Mouse (Mus musculus) CD4-positive helper T cell, adult 2 months (primary cell): ENCODE data around the gene Mfsd5.

ENCODE experiments used
- DNase-seq: peaks from one replicate; pipeline ENCODE4 v3.0.0-alpha.2; 2012; ENCODE audit warnings: low read depth, missing footprints, low spot score

Gene Mfsd5

DNA sequence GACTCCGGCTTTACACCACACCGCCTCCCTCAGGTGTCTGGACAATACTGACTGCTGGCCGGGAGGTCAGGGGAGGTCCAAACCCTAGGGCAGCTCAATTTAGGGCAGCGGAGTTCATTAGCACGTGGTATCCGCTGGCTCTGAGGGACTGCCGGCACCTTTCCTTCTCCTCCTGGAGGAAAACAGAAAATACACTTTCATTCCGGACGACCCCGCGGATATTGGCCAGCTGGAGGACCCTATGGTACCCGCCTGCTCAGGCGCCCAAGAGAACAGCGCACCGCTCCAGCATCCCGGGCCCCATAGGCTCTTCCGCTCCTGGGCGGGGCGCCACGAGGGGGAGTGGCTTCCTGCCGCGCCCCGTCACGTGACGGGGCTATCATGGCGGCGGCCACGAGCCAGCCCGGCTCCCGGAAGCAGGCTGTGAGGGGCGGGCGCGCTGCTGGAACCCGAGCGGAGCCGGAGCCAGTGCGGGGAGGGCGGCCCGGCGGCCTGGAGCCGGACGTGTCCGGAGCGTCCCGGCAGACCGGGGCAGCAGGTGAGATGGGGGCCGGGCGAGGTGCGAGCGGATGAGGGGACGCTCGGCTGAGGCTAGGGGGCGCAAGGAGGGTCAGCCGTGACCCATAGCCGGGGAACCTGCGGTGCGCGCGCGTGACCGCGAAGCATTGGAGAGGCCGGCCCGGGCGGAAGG, at the start of gene Mfsd5:
Gene Mfsd5, plus strand, starts transcription at position 363 of the 691 bp plus-strand sequence.
- peak; percentile 96 for DNase-seq

DNA sequence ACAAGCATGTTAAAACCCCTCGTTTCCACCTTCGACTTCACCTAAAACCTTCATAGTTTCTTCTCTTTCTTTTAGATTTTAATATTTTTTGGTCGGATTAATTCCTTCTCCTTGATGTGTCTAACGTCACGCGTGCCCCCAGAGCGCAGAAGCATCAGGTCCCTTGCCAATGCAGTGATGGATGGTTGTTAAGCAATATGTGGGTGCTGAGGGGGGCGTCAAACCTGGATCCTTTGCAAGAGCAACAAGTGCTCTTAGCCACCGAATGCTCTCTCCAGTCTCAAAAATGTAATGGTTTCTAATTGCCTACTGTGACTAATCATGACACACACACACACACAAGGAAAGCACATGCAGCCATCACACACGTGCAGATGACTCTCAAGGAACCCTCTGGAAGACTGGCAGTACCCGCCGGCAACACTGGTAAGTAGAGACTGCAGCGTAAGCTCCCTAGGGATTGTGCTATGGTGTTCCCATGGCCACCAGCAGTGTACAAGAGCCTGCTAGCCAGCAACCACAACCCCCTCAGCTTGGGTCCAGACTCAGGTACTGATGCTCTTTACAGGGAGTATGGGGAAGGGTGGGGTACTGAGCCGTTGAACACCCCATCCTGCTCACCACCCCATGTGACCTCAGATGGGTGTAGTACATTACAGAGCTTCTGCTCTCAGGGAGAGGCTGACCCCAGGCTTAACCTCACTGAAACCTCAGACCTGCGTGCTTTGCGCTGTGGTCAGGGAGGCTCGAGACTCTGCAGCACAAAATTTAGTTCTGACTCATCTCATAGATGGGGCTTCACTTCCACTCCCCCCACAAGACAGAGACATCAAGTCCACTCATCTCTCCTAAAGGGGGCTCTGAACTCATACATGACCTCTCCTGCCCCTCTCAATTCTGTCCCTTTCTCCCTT, 48.6 kb upstream of the Mfsd5 start:
- DNase-seq: peak; percentile 77

DNA sequence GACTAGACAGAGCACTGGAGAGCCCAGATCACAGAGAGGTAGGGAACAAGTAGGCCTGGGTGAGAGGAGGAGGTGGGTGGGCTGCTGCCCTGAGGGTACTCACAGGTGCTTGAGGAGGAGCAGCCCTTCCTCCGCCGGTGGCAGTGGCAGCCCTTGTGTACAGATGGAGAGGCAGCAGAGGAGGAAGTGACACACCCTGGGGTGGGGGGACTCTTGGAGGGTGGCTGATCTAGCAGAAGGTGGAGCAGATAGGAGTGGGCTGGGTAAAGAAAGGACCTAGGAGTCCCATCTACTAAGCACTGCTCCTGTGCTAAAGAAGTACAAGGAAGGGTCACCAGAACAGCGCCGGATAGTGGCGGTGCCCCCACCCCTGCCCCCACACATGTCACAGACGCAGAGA, 47.5 kb upstream of the Mfsd5 start, which contains the start of gene Itgb7:
Gene Itgb7, minus strand, starts transcription at position 197 of the 400 bp plus-strand sequence.
- peak; percentile 70 for DNase-seq

DNA sequence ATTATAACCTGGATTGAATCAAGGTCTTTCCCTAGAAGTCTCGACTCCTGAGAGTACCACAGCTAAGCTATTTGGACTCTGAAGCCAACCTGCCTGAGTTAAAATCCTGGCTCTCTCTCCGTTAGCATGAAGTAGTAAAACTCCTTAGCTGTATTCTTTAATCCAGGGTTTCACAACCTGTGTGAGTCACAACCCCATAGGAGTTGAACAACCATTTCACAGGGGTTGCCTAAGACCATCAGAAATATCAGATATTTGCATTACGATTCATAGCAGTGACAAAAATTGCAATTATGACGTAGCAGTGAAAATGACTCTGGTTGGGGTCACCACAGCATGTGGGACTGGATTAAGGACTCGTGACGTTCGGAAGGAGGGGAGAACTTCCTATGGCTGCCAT, 46.5 kb upstream of the Mfsd5 start:
- DNase-seq: no peak

DNA sequence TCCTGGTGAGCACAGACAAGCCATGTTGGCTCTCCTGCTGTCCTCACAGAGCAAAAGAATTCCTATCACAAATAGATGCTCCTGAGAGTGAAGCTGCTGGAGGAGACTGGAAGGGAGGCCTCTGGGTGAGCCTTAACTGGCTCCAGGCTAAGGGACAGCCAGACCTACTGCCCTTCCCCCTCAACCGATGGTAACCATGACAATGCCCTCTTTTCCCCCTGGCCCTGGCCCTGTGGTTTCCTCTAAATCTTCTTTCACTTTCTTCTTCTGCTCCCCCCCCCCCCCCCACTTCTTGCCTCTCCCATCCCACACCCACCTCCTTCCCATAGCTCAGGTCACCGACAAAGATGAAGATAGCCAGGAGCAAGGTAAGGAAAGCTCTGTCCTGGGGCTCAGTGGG, 45.4 kb upstream of the Mfsd5 start:
- peak; percentile 64 for DNase-seq

DNA sequence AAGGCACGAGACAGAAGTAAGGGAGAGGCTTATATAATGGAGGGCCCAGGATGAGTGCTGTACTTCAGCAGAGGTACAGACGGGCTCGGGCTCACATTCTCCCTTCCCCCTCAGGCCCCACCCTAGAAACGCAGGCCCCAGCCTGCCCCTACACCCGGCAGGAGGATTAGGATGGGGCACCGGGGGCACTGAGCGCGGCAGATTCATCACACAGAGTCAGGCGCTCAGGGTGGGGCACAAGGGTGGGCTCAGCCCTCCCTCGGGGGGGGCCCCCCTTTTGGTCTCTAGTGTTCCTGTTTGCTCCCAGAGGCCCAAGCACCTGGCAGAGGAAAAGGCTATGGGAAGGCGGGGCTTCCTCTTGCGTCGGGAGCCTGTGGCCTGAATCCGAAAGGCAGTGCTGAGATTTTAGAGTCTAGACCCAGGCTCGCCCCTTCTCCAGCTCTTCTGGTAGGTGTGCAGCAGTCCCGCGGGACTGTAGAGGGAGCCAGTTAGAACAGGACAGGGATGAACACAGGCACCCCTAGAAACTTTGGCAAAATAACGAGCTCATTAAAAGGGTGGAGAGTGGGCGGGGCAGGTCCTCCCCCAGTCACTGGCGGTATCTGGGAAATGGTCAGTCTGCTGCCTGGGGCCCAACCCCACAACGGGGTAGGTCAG, 43.8 kb upstream of the Mfsd5 start:
- peak; percentile 37 for DNase-seq

DNA sequence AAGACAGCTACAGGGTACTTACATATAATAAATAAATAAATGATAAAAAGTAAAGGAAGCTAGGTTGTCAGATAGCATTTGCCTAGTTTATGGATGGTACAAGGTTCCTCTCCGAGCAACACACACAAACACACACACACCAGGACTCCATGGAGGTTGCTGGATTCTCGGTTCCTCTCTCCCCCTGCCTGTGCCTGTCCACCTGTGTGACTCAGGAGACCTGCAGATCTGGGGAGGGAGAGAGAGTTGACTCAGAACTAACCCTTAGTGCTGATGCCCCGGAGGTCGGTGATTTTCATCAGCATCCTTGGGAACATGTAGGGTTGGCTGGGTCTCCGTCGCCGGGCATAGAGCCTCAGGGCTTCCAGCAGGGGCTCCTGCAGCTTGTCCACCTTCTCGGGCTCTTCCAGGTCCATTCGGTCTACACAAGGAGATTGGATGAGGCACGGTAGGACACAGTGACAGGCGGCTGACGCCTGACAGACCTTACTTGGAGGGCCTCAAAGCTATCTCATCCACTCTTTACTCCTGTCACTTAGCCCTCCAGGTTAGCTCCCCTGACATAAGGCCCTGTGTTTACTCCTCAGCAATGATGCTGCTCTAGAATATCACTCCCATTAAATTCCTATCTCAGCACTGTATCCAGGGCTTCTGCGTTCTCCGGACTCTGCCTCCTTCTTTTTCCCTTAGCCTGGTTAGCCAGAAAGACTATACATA, 40.6 kb upstream of the Mfsd5 start:
- DNase-seq: no peak

DNA sequence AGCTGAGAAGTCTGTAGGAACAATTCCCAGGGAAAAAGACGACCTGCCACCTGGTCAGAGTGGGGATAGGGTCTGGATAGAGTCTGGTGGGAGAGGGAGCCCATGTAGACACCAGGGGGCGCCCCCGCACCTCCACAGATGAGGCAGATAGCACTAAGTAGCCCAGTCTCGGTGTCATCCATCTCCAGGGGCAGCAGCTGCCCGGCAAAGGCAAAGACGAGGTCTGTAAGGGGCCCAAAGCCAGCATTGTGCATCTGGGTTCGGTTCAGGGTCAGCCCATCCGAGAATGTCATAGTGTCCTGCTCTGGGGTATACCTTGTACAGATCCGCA, 40.0 kb upstream of the Mfsd5 start:
- peak; percentile 75 for DNase-seq

DNA sequence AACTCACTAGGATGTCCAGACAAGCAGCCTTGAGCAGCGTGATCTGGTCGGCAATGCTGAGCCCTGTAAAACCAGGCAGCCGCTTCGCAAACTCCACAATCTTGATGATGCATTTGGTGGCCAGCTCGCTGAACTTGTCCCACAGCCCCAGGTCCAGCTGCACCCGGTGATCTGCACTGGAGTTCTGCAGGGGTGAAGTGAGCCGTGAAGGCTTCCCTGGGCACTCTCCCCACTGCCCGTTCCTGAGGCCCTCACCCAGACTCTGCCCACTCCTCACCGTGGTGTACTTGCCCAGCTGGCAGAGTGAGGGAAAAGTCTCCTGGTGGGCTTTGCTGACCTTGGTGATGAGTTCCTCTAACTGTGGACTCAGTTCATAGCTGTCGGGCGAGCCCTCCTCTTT, 39.4 kb upstream of the Mfsd5 start:
- DNase-seq: no peak

DNA sequence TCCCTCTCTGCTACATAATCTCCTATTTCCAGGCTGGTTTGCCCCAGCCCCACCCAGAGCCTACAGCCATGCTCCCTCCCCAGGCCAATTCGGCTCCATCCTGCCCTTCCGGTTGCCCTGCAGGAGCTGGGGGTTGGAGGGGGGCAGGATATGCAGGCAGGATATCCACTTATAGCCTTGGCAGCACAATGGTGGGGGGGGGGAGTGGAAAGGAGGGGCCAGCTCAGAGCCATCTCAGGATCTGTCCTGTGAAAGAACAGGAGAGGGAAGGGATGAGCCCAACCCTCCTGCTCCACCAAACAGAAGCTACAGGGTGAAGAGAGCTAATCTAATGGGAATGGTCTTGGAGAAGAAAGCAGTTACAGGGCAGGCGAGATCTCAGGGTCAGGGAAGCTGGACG, 38.6 kb upstream of the Mfsd5 start:
- DNase-seq: no peak

DNA sequence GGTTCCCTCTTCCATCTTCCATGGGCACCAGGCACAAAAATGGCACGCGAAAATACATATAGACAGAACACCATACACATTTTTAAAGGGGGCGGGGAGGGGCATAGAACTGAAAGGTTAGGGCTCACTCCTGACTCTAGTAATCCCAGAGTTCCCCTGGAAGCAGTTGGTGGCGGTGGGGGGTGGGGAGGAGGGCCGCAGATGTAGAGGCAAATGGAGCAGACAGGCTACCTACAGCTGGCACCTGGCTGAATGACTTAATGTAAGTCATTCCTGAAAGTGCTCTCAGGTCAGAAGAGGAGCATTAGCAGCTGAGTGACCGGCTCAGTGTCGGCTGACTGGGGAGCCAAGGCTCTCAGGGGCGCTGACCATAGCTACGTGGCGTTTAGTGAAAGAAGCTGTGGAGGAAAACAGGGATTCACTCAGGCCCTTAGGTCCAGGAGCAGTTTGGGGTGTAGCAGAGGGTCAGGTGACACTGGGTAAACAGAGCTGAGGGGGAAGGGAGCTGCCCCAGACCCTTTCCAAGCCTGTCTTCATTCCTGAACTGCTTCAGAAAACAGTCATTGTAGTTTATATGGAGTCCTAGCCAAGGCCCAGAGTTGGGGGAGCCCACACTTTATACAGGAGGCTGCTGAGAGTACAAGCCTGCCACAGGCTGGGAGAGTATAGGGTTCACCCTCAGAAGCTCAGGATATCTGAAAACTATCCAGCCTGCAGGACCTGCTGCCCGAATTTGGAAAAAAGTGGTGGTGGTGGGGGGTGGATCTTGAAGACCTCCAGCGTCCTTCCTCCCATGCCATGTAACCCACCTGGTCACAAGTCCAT, 36.6 kb upstream of the Mfsd5 start:
- no peak for DNase-seq

DNA sequence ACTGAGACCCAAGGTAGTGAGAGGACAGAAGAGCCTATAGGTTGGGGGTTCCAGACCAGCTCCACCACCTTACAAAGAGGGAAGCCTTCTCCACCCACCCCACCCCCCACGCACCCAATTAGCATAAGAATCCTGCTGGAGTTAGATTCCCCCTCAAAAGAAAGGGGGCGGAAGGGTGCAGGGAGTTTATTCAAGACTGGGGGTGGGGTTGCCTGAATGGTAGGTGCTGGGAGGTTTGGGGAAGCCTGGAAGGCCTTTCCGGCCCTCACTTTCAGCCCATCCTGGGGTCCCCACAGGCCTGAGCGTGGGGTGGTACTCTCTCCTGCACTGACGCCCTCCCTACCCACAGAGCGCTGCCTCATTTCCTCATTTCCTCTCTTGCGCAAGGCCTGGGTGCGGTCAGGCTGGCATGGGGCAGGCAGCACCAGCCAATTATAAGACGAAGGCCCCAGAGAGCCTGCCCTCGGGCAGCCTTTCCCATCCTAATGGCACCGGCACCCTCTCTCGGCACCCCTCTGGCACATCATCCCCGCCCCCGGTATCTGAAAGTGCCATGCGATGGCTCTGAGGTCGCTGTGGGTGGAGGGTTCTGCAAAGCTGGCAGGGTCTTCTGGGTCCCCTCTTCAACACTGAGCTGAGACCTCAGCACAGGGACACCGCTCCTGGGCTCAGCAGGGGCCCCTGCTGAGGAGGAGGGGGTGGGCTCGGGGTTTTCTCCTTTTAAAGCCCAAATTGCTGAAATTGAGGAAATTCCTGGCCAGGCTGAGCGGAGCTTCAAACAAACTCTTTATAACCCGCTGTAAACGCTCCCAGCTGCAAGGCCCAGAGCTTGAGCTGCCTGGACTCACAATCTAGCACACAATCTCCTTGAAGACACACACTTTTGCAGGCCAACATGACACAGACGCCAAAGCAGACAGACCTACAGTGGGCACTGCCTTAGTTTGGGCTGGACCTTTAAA, 35.7 kb upstream of the Mfsd5 start:
- peak; percentile 65 for DNase-seq

DNA sequence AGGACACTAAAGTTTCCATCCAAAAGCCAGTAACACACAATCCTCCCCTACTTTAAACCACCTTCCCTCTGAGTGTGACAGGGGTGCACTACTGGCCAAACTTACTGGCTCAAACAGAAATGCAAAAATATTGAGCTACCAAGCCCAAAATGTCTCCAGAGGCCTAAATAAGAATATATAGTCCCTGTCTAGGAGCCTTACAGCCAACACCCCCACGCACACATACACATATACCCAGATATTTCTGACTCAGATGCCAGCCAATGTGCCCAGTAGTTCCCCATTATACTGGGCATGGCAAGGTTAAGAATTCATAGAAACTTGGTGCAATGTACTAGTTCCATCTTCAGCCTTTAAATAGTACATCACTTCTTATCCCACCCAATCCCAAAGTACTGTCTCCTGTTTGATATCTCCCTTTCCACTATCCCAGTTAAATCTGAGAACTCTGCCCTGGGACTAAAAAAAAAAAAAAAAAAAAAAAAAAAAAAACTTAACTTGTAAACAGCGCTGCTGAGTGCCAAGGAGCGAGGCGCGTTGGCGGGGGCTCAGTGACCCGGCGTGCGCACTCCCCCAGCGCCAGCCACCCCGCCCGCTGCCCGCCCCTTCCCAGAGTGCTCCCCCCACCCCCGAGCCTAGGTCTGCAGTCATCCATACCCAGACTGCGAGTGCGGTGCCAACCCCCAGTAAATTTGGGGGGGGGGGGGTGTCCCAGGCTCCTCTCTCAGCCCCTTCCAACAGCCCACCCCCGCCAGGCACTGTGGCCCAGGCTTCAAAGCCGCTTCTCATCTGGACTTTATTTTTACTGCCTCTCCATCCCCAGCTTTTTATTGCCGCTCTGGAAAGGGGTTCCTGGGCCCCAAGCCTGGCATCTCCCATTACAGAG, 34.7 kb upstream of the Mfsd5 start:
- DNase-seq: no peak

DNA sequence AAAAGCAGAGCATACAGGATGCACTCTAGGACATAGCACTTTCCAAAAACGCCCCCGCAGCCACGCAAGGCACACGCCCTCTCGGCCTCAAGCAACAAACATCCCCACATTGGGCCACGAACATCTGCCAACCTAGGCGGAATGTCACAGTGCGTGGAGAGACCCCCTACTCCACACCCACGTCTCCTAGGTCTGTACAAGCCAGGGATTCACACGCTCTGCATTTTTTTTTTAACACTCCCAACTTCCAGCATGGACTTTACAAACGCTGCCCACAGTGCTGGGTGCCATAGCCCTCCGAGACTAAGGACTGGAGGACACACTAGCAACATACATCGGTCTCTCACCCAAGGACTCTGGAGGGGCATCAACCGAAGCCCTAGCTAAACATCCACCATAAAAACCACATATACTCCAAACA, 33.8 kb upstream of the Mfsd5 start:
- peak; percentile 57 for DNase-seq

DNA sequence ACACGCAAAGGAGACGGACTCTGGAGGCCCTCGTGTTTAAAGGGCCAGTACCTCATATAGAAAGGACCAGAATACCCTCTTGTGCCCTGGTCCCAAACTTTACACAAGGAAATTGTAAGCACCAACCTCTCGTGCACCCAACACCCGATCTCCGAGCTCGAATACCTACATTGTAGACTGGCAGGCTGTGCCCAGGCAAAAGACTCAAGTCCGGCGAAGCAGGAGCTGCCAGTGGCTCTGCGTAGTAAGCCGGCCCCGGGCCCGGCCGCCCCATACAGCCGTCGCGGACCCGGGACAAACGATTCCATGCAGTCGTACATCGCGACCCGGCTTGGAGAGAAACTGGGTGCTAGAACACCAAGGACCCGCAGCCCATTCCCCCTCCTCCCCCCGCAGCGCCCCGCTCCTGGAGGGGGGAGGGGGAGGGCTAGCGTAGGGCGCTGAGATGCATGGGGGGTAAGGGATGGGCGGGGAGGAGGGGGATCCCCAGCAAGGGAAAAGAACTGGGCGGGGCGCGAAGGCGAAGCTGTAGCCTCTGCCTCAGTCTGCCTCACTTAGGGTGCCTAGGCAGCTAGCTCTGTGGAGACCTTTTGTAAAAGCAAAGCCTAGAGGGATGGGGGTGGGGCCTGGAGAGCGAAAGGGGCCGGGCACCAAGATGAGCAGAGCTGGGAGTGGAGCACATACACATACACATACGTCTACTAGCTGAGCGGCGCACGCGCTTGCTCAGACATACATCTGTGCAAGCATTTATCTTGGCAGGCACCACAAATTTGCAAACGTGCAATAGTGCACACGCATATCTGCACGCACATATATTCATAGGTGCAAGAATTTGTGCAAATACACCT, 33.1 kb upstream of the Mfsd5 start:
- peak; percentile 93 for DNase-seq

DNA sequence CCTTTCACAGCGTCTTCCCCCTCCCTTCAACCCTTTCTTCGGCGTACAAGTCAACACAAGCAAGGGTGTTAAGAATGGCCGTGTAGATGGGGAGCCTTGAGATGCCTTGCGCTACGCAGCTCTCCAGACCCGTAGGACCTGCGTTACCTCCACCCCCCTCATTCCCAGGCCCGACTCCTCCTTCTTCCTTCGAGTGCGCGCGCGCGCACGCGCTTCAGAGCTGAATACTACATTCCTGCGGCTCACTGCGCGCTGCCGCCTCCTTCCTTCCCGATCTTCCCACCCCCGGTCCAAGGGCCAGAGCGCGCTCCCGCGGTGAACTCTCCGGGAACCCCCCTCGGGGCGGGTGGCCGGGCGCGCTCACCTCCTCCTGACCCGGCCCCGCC, 32.4 kb upstream of the Mfsd5 start:
- DNase-seq: peak; percentile 89

DNA sequence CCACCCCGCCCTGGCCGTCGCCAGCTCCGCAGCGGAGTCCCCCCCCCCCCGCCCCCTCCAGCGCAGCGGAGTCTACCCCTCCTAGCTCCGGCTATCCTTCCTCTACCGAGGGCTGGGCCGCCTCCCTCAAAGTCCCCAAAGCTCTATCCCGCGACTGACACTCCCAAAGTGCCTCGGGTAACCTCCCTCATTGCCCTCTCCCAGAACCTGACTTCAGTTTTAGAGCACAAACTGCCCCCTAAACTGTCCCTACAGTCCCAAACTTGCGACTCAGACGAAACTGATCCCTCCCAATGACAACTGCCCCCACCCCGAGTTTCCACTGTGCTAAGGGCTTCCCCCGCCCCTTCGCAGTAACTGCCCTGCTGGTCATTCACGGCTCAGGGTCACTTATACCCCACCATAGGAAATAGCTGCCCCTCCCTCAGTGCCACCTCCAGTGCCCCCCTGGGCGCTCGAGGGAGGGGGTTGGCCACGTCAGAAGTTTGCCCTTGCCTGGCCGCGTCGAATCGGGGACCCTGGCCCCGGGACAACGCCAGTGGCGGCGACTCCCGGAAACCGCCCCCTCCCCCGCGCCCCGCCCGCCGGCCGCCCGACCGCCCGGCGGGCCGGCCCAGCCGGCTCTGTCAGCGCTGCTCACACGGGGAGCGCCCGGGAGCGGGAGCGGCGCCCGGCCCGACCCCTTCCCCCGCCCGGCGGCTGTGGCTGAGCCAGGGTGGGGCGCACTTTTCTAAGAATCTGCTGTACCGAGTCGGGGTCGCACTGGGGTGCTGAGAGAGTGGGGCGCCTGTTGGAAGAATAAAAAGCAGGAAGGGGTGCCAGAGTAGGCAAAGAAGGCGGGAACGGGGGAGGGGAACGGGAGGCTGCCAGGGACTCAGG, 31.8 kb upstream of the Mfsd5 start:
- no peak for DNase-seq
